Mouse (Mus musculus) liver, postnatal 0 days (tissue): ENCODE measurements around the gene Pigq. TPM values are rescaled to one million over a fixed set of nuclear protein-coding genes. Genes with fewer than 3 reads are reported as not detected.

Source experiments
- ATAC-seq: fragments of 200-750 bp; cut with Nextera tagmentation; 2 replicates; pipeline ENCODE4 v1.8.0; 2017; ENCODE audit warnings: mild to moderate bottlenecking, moderate library complexity
- DNase-seq: peaks from one replicate; pipeline ENCODE4 v3.0.0-alpha.2; 2016
- H3K27ac ChIP-seq: fragments of 300-500 bp; sonication (generic); 2 replicates; pipeline ENCODE4 v1.5.1; 2014; ENCODE audit warnings: antibody characterized with exemption, moderate library complexity, mild to moderate bottlenecking, low read depth
- H3K27me3 ChIP-seq: fragments of 300-500 bp; sonication (generic); 2 replicates; pipeline ENCODE4 v1.6.1; 2014; ENCODE audit warnings: low read length, control low read depth, mixed read lengths; ENCODE audit not compliant: insufficient read depth
- H3K36me3 ChIP-seq: fragments of 300-500 bp; sonication (generic); replicated peaks from 2 replicates; pipeline ENCODE4 v1.6.1; 2014; ENCODE audit warnings: mild to moderate bottlenecking, control low read depth, low read length, moderate library complexity, mixed read lengths; ENCODE audit not compliant: insufficient read depth
- H3K4me1 ChIP-seq: fragments of 300-500 bp; sonication (generic); 2 replicates; pipeline ENCODE4 v1.6.1; 2014; ENCODE audit warnings: antibody characterized with exemption, mild to moderate bottlenecking, control low read depth; ENCODE audit not compliant: insufficient read depth
- H3K4me2 ChIP-seq: fragments of 300-500 bp; sonication (generic); 2 replicates; pipeline ENCODE4 v1.6.1; 2014; ENCODE audit warnings: low read depth, mild to moderate bottlenecking, low read length, moderate library complexity, mixed read lengths
- H3K4me3 ChIP-seq: fragments of 300-500 bp; sonication (generic); 2 replicates; pipeline ENCODE4 v1.5.1; 2014; ENCODE audit warnings: low read depth, low read length
- H3K9ac ChIP-seq: fragments of 300-500 bp; sonication (generic); replicated peaks from 2 replicates; pipeline ENCODE4 v1.6.1; 2014; ENCODE audit warnings: mild to moderate bottlenecking, moderate library complexity
- H3K9me3 ChIP-seq: fragments of 300-500 bp; sonication (generic); 2 replicates; pipeline ENCODE4 v1.6.1; 2016; ENCODE audit warnings: mild to moderate bottlenecking, control low read depth, low read length, mixed read lengths
- CTCF ChIP-seq: sonication (generic); IDR thresholded peaks from 2 replicates; pipeline ENCODE4 v1.5.1; 2016; ENCODE audit warnings: antibody characterized with exemption, low read depth
- EP300 ChIP-seq: IDR thresholded peaks from 2 replicates; pipeline ENCODE4 v1.6.1; 2016; ENCODE audit warnings: antibody characterized with exemption, low read depth, mild to moderate bottlenecking
- WGBS: fragments of 180-500 bp; shearing (Covaris S2); extraction: QIAGEN DNeasy Blood & Tissue Kit; methylation state at CpG from one replicate; pipeline ENCODE4 v1.1.7; 2014; ENCODE audit not compliant: insufficient replicate concordance; 5-methylcytosine and 5-hydroxymethylcytosine counted together
- polyA plus RNA-seq: library from polyadenylated mRNA; unstranded; fragments of >200 nt; fragmentation: Nextera tagmentation; extraction: Ambion mirVana; gene quantifications from 2 replicates; pipeline ENCODE4 v1.2.1, GENCODE M21; 2015

Gene Pigq
- polyA plus RNA-seq, 1 experiment from 2014 or later, result 58.7 TPM

- no peak for ATAC-seq
- 72% methylated on average over 5 of the region's 5 CpGs for WGBS
- DNase-seq, result no peak
- Histone ChIP-seq H3K4me1 (peaks cover 35% of the 10 kb centered on the region), H3K27ac (no peak overlapping the region), H3K36me3 (no peaks in the 10 kb centered on the region), H3K27me3 (peaks cover 42% of the 10 kb centered on the region), H3K9ac (no peak overlapping the region), H3K4me3 (no peak overlapping the region), H3K4me2 (no peak overlapping the region), H3K9me3 (no peaks in the 10 kb centered on the region)
- TF ChIP-seq CTCF, result no peak
- TF ChIP-seq EP300, result no peak
Measured at GRCm38 (mm10) chr17:25949981-25950380, 5.2 kb upstream of the Pigq start.

DNA sequence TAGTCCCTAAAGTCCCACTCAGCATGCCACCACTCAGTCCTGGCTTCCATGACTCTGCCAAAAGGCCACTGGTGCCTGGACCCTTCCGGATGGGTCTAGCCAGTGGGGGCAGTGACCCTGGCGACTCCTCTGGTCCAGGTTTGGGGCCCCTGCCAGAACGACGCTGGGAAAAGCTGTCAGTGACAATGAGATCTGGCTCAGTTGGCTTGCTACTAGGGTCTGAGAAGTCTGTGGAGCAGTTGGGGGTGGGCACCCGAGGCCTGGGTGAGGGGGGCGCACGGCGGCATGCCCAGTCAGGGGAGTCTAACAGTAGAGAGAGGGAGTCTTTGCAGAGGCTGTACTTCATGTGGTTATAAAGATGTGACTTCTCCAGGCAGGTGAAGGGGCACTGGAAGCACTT lies 3.3 kb upstream of the Pigq start:
- Histone ChIP-seq H3K9ac (no peak overlapping the region; the same call in 1 of the 2 replicates), H3K4me1 (peaks cover 47% of the 10 kb centered on the region), H3K27me3 (peaks cover 34% of the 10 kb centered on the region), H3K4me3 (no peak overlapping the region), H3K4me2 (no peak overlapping the region), H3K9me3 (no peaks in the 10 kb centered on the region), H3K36me3 (no peaks in the 10 kb centered on the region), H3K27ac (no peak overlapping the region)
- no peak for TF ChIP-seq CTCF
- TF ChIP-seq EP300, result no peak
- ATAC-seq (no peak), DNase-seq (no peak)
- WGBS, result 79% methylated on average over 8 of the region's 8 CpGs

DNA sequence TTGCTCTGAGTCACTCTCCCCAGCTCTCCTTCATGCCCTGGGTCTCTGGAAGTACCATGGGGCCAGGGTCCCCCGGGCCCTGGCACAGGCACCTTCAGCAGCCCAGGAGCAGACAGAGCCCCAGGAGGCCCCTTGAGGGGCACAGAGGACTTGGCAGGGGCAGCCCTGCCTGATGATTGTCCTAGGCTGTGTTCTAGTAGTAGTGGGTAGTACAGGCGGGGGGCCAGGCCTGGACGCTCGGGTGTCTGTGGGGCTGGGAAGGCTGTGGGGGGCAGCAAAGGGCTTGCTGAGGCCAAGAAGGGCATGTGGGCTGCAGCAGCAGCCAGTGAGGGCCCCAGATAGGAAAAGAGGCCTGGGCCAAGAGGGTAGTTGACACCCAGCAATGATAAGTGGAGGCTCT lies 2.8 kb upstream of the Pigq start:
- H3K9me3 ChIP-seq, result no peaks in the 10 kb centered on the region
- H3K9ac ChIP-seq, result peak overlapping the region; percentile 44; the same call in 1 of the 2 replicates
- 78% methylated on average over 4 of the region's 4 CpGs for WGBS
- no peak overlapping the region for H3K4me2 ChIP-seq
- ATAC-seq (no peak), DNase-seq (no peak)
- H3K27me3 ChIP-seq, result peaks cover 30% of the 10 kb centered on the region
- peaks cover 49% of the 10 kb centered on the region for H3K4me1 ChIP-seq
- no peak for TF ChIP-seq EP300
- TF ChIP-seq CTCF, result no peak
- H3K4me3 ChIP-seq, result no peak overlapping the region
- H3K27ac ChIP-seq, result peak overlapping the region; percentile 34
- no peaks in the 10 kb centered on the region for H3K36me3 ChIP-seq

DNA sequence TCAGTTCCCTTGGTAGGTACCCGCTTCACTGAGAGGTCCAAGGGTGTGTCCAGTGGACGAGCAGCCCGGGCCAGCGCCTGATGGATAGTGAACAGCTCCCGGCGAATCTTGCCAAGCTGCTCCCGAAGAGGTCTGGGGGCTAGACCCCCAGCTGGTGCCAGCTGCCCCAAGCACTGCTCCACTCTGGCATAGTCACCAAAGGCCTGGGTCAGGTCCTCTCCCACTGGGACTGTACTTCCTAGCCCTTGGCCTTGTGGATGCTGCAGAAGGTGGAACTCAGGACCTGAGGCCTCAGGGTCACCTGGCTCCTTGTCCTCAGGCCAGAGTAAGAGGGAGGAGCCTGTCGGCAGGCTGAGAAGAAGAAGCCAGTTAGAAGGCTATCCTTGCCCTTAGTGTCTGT lies 2.2 kb upstream of the Pigq start:
- no peaks in the 10 kb centered on the region for H3K36me3 ChIP-seq
- H3K4me1 ChIP-seq, result peaks cover 48% of the 10 kb centered on the region
- 87% methylated on average over 8 of the region's 8 CpGs for WGBS
- no peak overlapping the region; the same call in 1 of the 2 replicates for H3K4me2 ChIP-seq
- peaks cover 23% of the 10 kb centered on the region for H3K27me3 ChIP-seq
- peak overlapping the region; percentile 58 for H3K27ac ChIP-seq
- H3K9ac ChIP-seq, result peak overlapping the region; percentile 44; the same call in 1 of the 2 replicates
- H3K4me3 ChIP-seq, result no peak overlapping the region
- TF ChIP-seq EP300 (no peak), CTCF (no peak)
- no peaks in the 10 kb centered on the region for H3K9me3 ChIP-seq
- no peak for ATAC-seq
- no peak for DNase-seq

DNA sequence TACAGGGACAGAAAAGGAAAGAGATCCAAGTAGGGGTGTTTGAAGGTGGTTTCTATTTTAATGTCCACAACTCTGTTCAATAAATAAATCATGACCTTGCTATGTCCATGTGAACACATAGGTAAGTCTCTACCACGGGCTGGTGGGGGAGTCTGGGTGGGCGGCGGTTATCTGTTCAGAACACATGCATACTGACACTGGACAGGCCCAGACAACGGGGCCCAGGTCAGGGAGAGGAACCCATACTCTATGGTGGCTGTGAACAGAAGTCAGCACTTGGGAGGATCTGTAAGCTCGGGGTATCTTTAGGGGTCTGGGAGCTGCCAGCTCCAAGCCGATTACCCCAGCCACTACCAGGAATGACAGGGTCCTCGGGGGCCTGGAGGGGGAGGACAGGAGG lies 1.6 kb upstream of the Pigq start:
- Histone ChIP-seq H3K27ac (peak overlapping the region; percentile 58), H3K4me3 (no peak overlapping the region), H3K36me3 (no peaks in the 10 kb centered on the region), H3K4me1 (peaks cover 46% of the 10 kb centered on the region), H3K9me3 (no peaks in the 10 kb centered on the region), H3K27me3 (peaks cover 17% of the 10 kb centered on the region), H3K4me2 (peak overlapping the region; percentile 27), H3K9ac (no peak overlapping the region; the same call in 1 of the 2 replicates)
- WGBS, result 61% methylated on average over 7 of the region's 7 CpGs
- TF ChIP-seq CTCF (no peak), EP300 (0 out of 2 replicates have a peak, but pooled peaks have one; percentile 20)
- ATAC-seq (no peak), DNase-seq (no peak)

DNA sequence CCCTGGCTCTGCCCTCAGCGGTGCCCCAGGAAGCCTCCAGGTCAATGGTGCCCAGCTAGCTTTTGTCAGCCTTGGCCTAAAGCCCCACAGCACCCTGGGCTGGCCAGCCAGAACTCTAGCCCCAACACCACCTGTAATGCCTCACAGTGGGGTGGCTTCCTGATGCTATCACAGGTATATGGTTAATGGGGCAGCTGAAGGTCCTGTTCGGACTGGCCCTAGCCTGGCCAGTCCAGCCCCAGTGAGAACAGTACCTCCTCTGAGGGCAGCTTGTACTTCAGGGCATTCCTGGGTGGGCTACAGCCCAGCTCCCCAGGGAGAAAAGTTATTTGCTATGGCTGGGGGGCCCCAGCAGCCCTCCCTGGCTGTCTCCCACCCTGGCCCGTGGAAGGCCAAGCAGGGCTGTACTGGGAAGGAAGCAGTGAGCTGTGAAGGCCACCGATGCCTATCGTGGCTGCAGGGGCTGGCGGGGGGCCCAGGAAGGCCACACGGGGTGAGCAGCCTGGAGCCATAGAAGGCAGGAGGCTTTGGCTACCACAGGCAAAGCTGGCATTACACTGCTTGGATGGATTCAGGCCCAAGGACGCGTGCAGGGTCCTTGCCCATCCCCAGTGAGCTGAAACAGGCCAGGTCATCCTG lies 900 bp upstream of the Pigq start:
- peaks cover 48% of the 10 kb centered on the region for H3K4me1 ChIP-seq
- ATAC-seq, result no peak
- peaks cover 3% of the 10 kb centered on the region; the same call in 1 of the 2 replicates for H3K36me3 ChIP-seq
- peaks cover 10% of the 10 kb centered on the region for H3K27me3 ChIP-seq
- H3K9ac ChIP-seq, result no peak overlapping the region
- no peak overlapping the region for H3K4me2 ChIP-seq
- peak overlapping the region; percentile 87 for H3K27ac ChIP-seq
- no peak for DNase-seq
- TF ChIP-seq CTCF (no peak), EP300 (no peak)
- no peaks in the 10 kb centered on the region for H3K9me3 ChIP-seq
- WGBS, result 77% methylated on average over 9 of the region's 9 CpGs
- no peak overlapping the region for H3K4me3 ChIP-seq

- peak overlapping the region; percentile 78 for H3K4me2 ChIP-seq
- WGBS, result 79% methylated on average over 9 of the region's 9 CpGs
- H3K9ac ChIP-seq, result peak overlapping the region; percentile 68
Measured at GRCm38 (mm10) chr17:25943769-25944168, 967 bp downstream of the Pigq start.

More at GRCm38 (mm10) chr17:25943769-25944168, 967 bp downstream of the Pigq start:
- Histone ChIP-seq H3K4me1 (peaks cover 51% of the 10 kb centered on the region), H3K27ac (peak overlapping the region; percentile 87), H3K9me3 (no peaks in the 10 kb centered on the region), H3K4me3 (peak overlapping the region; percentile 79; the same call in 1 of the 2 replicates), H3K36me3 (peaks cover 18% of the 10 kb centered on the region), H3K27me3 (no peaks in the 10 kb centered on the region)
- ATAC-seq (no peak), DNase-seq (no peak)
- no peak for TF ChIP-seq CTCF
- TF ChIP-seq EP300, result no peak
